Mouse (Mus musculus) ES-E14 (cell line): ENCODE data around the gene Porcn.

Experiments
- MAFK ChIP-seq: IDR thresholded peaks from 2 replicates; pipeline ENCODE4 v1.6.1; 2014; ENCODE audit warnings: mild to moderate bottlenecking, low read depth, low read length, inconsistent platforms; ENCODE audit not compliant: insufficient read depth
- ZNF384 ChIP-seq: IDR thresholded peaks from 2 replicates; pipeline ENCODE4 v1.6.1; 2012; ENCODE audit warnings: low read depth, low read length, inconsistent platforms

DNA sequence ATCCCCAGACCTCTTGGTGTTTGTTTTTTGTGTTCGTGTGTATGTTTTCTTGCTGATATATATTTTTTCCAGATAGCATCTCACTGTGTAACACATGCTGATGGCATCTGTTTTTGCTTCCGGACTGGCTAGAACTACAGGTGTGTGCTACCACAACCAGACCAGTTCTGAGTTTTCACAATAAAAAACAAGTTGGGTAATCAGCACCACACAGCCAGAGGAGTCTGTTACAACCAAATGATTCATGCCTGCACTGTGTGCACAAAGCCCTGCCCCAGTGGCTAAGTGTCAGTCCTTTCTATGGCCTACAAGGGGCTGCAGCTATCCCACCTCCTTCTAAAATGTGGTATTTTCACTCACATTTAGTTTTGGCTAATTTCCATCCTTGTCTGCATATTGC is 30.4 kb upstream of the Porcn start:
- TF ChIP-seq ZNF384, result no peak
- no peak for TF ChIP-seq MAFK
